Mouse (Mus musculus) limb, embryonic 14.5 days (tissue): ENCODE data around the gene Tmem11. TPM values are rescaled to one million over a fixed set of nuclear protein-coding genes. Genes with fewer than 3 reads are reported as not detected.
"Not testable (repeated sequence)": the region's sequence is repeated elsewhere in the genome, so short reads cannot be mapped to it uniquely, and the experiment has no call there.

ENCODE experiments used
- ATAC-seq: fragments of 200-750 bp; cut with Nextera tagmentation; 2 replicates; pipeline ENCODE4 v1.8.0; 2017; ENCODE audit warnings: low read depth, moderate number of reproducible peaks, moderate TSS enrichment; ENCODE audit not compliant: low FRiP score
- DNase-seq: peaks from one replicate; pipeline ENCODE4 v3.0.0-alpha.2; 2015; ENCODE audit warnings: low spot score
- H3K27ac ChIP-seq: fragments of 300-500 bp; sonication (generic); replicated peaks from 2 replicates; pipeline ENCODE4 v1.5.1; 2014; ENCODE audit warnings: low read depth, mild to moderate bottlenecking, low read length, moderate library complexity, mixed read lengths
- H3K27me3 ChIP-seq: fragments of 300-500 bp; sonication (generic); 2 replicates; pipeline ENCODE4 v1.6.1; 2014; ENCODE audit warnings: low read length, mixed read lengths; ENCODE audit not compliant: control insufficient read depth, insufficient read depth
- H3K36me3 ChIP-seq: fragments of 300-500 bp; sonication (generic); 2 replicates; pipeline ENCODE4 v1.6.1; 2014; ENCODE audit warnings: mild to moderate bottlenecking, low read length, moderate library complexity, mixed read lengths; ENCODE audit not compliant: control insufficient read depth, insufficient read depth
- H3K4me1 ChIP-seq: fragments of 300-500 bp; sonication (generic); 2 replicates; pipeline ENCODE4 v1.6.1; 2014; ENCODE audit warnings: antibody characterized with exemption, low read length, mixed read lengths; ENCODE audit not compliant: control insufficient read depth, insufficient read depth
- H3K4me2 ChIP-seq: fragments of 300-500 bp; sonication (generic); replicated peaks from 2 replicates; pipeline ENCODE4 v1.6.1; 2014; ENCODE audit warnings: low read depth, mild to moderate bottlenecking, low read length, moderate library complexity; ENCODE audit not compliant: severe bottlenecking
- H3K4me3 ChIP-seq: fragments of 300-500 bp; sonication (generic); replicated peaks from 2 replicates; pipeline ENCODE4 v1.5.1; 2014; ENCODE audit warnings: low read length
- H3K9ac ChIP-seq: fragments of 300-500 bp; sonication (generic); 2 replicates; pipeline ENCODE4 v1.6.1; 2014; ENCODE audit warnings: mild to moderate bottlenecking, low read depth, low read length, moderate library complexity; ENCODE audit not compliant: severe bottlenecking
- H3K9me3 ChIP-seq: fragments of 300-500 bp; sonication (generic); 2 replicates; pipeline ENCODE4 v1.6.1; 2016; ENCODE audit warnings: low read length; ENCODE audit not compliant: control insufficient read depth
- POLR2A ChIP-seq: fragments of 200-500 bp; IDR thresholded peaks from 2 replicates; pipeline ENCODE4 v1.8.0; 2012; ENCODE audit warnings: inconsistent platforms, mild to moderate bottlenecking, moderate library complexity, borderline replicate concordance; ENCODE audit not compliant: insufficient read depth, insufficient read length; ENCODE audit errors: extremely low read depth
- WGBS: fragments of 180-500 bp; shearing (Covaris S2); extraction: QIAGEN DNeasy Blood & Tissue Kit; methylation state at CpG from one replicate; pipeline ENCODE4 v1.1.7; 2014; 5-methylcytosine and 5-hydroxymethylcytosine counted together
- polyA plus RNA-seq, 2 experiments: library from polyadenylated mRNA; depleted of rRNA in 1 of 2; stranded (reverse) in 1 of 2; unstranded in 1 of 2; fragments of >200 nt; fragmentation: Nextera tagmentation in 1 of 2; extraction: Ambion mirVana in 1 of 2; gene quantifications; 2 replicates each; pipeline versions ENCODE4 v1.2.1 to v1.2.3; 2012 to 2014

Gene Tmem11
- polyA plus RNA-seq, 2 experiments = 67.7 to 82.5 TPM

- H3K4me1 ChIP-seq = no peaks in the 10 kb centered on the region
- no peaks in the 10 kb centered on the region for H3K27me3 ChIP-seq
- H3K4me2 ChIP-seq = no peak overlapping the region
- peaks cover 10% of the 10 kb centered on the region; the same call in 1 of the 2 replicates for H3K36me3 ChIP-seq
- TF ChIP-seq POLR2A = no peak
- no peak overlapping the region for H3K4me3 ChIP-seq
- H3K27ac ChIP-seq = no peak overlapping the region
- DNase-seq (no peak), ATAC-seq (no peak)
- no peak overlapping the region for H3K9ac ChIP-seq
- 70% methylated on average over 4 of the region's 4 CpGs for WGBS
- no peaks in the 10 kb centered on the region for H3K9me3 ChIP-seq
Observed at GRCm38 (mm10) chr11:60871409-60871808, 7.7 kb downstream of the Tmem11 start.

- peaks cover 21% of the 10 kb centered on the region for H3K36me3 ChIP-seq
- H3K4me1 ChIP-seq = not testable (repeated sequence)
Observed at GRCm38 (mm10) chr11:60869471-60869870, 9.6 kb downstream of the Tmem11 start.

GRCm38 (mm10) chr11:60867904-60868303, 11.2 kb downstream of the Tmem11 start:
- Histone ChIP-seq H3K9ac (no peak overlapping the region), H3K4me3 (no peak overlapping the region), H3K27me3 (no peaks in the 10 kb centered on the region), H3K9me3 (no peaks in the 10 kb centered on the region), H3K36me3 (peaks cover 37% of the 10 kb centered on the region), H3K4me1 (no peaks in the 10 kb centered on the region; the same call in 1 of the 2 replicates), H3K4me2 (no peak overlapping the region), H3K27ac (no peak overlapping the region)
- WGBS = 80% methylated on average over 8 of the region's 8 CpGs
- ATAC-seq = no peak
- no peak for DNase-seq
- no peak for TF ChIP-seq POLR2A

More at GRCm38 (mm10) chr11:60869471-60869870, 9.6 kb downstream of the Tmem11 start:
- not testable (repeated sequence) for H3K27me3 ChIP-seq, H3K4me2 ChIP-seq, H3K27ac ChIP-seq, DNase-seq, H3K9me3 ChIP-seq, ATAC-seq, H3K4me3 ChIP-seq, H3K9ac ChIP-seq
- 88% methylated on average over 6 of the region's 6 CpGs for WGBS

GRCm38 (mm10) chr11:60867456-60867855, 11.6 kb downstream of the Tmem11 start:
- Histone ChIP-seq H3K4me2 (no peak overlapping the region), H3K27me3 (no peaks in the 10 kb centered on the region), H3K27ac (no peak overlapping the region), H3K4me1 (no peaks in the 10 kb centered on the region; the same call in 1 of the 2 replicates), H3K36me3 (peaks cover 39% of the 10 kb centered on the region), H3K9me3 (no peaks in the 10 kb centered on the region), H3K4me3 (no peak overlapping the region), H3K9ac (no peak overlapping the region)
- WGBS = 87% methylated on average over 3 of the region's 3 CpGs
- no peak for TF ChIP-seq POLR2A
- ATAC-seq (no peak), DNase-seq (no peak)

- no peaks in the 10 kb centered on the region for H3K27me3 ChIP-seq
- H3K36me3 ChIP-seq = peaks cover 51% of the 10 kb centered on the region
Observed at GRCm38 (mm10) chr11:60866021-60866420, 13.1 kb downstream of the Tmem11 start.

GRCm38 (mm10) chr11:60864916-60865315, 14.2 kb downstream of the Tmem11 start:
- whole genome bisulfite sequencing = 83% methylated on average over 14 of the region's 14 CpGs
- Histone ChIP-seq H3K27me3 (no peaks in the 10 kb centered on the region), H3K9me3 (no peaks in the 10 kb centered on the region), H3K36me3 (peaks cover 55% of the 10 kb centered on the region), H3K4me3 (no peak overlapping the region), H3K27ac (no peak overlapping the region), H3K4me2 (no peak overlapping the region), H3K4me1 (no peaks in the 10 kb centered on the region; the same call in 1 of the 2 replicates), H3K9ac (no peak overlapping the region)
- ATAC-seq = no peak
- no peak for DNase-seq
- no peak for TF ChIP-seq POLR2A

More at GRCm38 (mm10) chr11:60866021-60866420, 13.1 kb downstream of the Tmem11 start:
- no peak for TF ChIP-seq POLR2A
- no peak for DNase-seq
- Histone ChIP-seq H3K9ac (no peak overlapping the region), H3K4me2 (no peak overlapping the region), H3K9me3 (no peaks in the 10 kb centered on the region), H3K27ac (no peak overlapping the region), H3K4me1 (no peaks in the 10 kb centered on the region; the same call in 1 of the 2 replicates), H3K4me3 (no peak overlapping the region)
- WGBS = 61% methylated on average over 2 of the region's 2 CpGs
- ATAC-seq = no peak
